Mouse (Mus musculus) monocyte, adult 2 months (primary cell): ENCODE results near the gene Shisa8.

Experiments used
- DNase-seq, 2 experiments: peaks; one replicate each; pipeline ENCODE4 v3.0.0; 2022; ENCODE audit warnings: low spot score in 2 of 2, low read depth in 1 of 2

Shisa8 gene

GRCm38 (mm10) chr15:82223657-82224601 is 11.3 kb upstream of the Shisa8 start, which contains the start of gene Tnfrsf13c:
Tnfrsf13c (minus strand) TSS chr15:82224369.
- DNase-seq, result no peak

- DNase-seq, result no peak
Measured at GRCm38 (mm10) chr15:82223251-82223650, 10.6 kb upstream of the Shisa8 start.

- DNase-seq, result no peak
Measured at GRCm38 (mm10) chr15:82221104-82221860, 8.7 kb upstream of the Shisa8 start.

GRCm38 (mm10) chr15:82220003-82220675 is 7.5 kb upstream of the Shisa8 start:
- no peak for DNase-seq

- DNase-seq, result no peak
Measured at GRCm38 (mm10) chr15:82218778-82219666, 6.4 kb upstream of the Shisa8 start.

- DNase-seq, result no peak
Measured at GRCm38 (mm10) chr15:82217980-82218379, 5.4 kb upstream of the Shisa8 start.

GRCm38 (mm10) chr15:82217039-82217438 is 4.4 kb upstream of the Shisa8 start:
- no peak for DNase-seq

GRCm38 (mm10) chr15:82216142-82216827 is 3.7 kb upstream of the Shisa8 start:
- DNase-seq, result no peak

GRCm38 (mm10) chr15:82215332-82216046 is 2.9 kb upstream of the Shisa8 start:
- no peak for DNase-seq

GRCm38 (mm10) chr15:82213222-82213621 is 607 bp upstream of the Shisa8 start:
- no peak for DNase-seq

- DNase-seq, result no peak
Measured at GRCm38 (mm10) chr15:82211911-82212751, 484 bp downstream of the Shisa8 start.

GRCm38 (mm10) chr15:82211281-82211680 is 1.3 kb downstream of the Shisa8 start:
- DNase-seq, result no peak

GRCm38 (mm10) chr15:82210801-82211200 is 1.8 kb downstream of the Shisa8 start:
- no peak for DNase-seq

GRCm38 (mm10) chr15:82209295-82210050 is 3.1 kb downstream of the Shisa8 start:
- no peak for DNase-seq

GRCm38 (mm10) chr15:82208307-82208706 is 4.3 kb downstream of the Shisa8 start:
- DNase-seq, result no peak

- no peak for DNase-seq
Measured at GRCm38 (mm10) chr15:82207504-82208219, 5.0 kb downstream of the Shisa8 start.

GRCm38 (mm10) chr15:82207105-82207459 is 5.5 kb downstream of the Shisa8 start:
- DNase-seq, result no peak
